Mouse (Mus musculus) 3T3-L1 (cell line): ENCODE data around the gene Vmn2r98.
"Not testable (repeated sequence)": the region's sequence is repeated elsewhere in the genome, so short reads cannot be mapped to it uniquely, and the experiment has no call there.

ENCODE experiments used
- DNase-seq: peaks from one replicate; pipeline ENCODE4 v3.0.0-alpha.2; 2015; ENCODE audit warnings: low read depth, low spot score

Gene Vmn2r98

DNA sequence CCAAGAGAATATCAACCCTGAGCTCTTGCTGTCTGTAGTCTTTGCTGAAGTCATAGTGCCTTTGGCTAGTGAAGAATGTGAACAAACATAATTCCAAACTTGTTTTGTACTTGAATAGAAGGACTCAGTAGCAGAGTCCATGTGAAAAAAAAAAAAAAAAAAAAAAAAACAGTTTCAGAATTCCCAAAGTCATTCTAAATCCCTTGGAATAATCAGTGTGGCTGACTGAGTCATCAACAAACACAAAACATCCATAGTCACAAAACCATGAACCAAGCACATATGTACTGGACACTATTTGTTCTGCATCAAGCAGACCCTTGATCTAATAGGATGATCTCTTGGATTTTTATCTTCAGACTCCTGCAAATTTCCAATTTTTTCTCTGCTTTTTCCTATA, at the start of gene Vmn2r98:
TSS of gene Vmn2r98 (plus strand) at position 301 of the 400 bp plus-strand sequence.
- DNase-seq, result not testable (repeated sequence)

- not testable (repeated sequence) for DNase-seq
These were observed 21.8 kb upstream of the Vmn2r98 start for GRCm38 (mm10) chr17:19031441-19031840.

DNA sequence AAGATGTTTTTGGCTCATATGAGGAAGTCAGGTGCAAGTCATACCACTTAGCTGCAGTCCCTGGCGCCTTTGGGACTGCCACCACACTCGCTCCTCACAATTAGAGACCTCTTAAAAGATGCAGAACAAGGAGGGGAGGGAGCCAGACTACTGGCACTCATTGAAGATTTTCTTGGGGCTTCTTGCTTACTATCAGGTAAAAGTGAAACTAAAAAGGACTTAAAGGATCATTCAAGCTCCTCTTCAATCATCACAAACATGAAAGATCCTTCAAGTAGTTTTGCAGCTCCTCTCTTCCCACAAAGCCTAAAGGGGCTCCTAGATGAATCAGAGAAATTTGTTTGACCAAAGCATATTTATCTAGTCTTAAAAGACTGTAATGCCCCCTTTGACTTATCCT, 21.3 kb upstream of the Vmn2r98 start:
- DNase-seq, result no peak

- DNase-seq, result no peak
These were observed 20.5 kb upstream of the Vmn2r98 start for GRCm38 (mm10) chr17:19032721-19033120.
